Mouse (Mus musculus): Measurements from ENCODE around the gene Olfr466. TPM values are rescaled to one million over a fixed set of nuclear protein-coding genes. Genes with fewer than 3 reads are reported as not detected.

Gene Olfr466
- total RNA-seq, 1 experiment: not detected

DNA sequence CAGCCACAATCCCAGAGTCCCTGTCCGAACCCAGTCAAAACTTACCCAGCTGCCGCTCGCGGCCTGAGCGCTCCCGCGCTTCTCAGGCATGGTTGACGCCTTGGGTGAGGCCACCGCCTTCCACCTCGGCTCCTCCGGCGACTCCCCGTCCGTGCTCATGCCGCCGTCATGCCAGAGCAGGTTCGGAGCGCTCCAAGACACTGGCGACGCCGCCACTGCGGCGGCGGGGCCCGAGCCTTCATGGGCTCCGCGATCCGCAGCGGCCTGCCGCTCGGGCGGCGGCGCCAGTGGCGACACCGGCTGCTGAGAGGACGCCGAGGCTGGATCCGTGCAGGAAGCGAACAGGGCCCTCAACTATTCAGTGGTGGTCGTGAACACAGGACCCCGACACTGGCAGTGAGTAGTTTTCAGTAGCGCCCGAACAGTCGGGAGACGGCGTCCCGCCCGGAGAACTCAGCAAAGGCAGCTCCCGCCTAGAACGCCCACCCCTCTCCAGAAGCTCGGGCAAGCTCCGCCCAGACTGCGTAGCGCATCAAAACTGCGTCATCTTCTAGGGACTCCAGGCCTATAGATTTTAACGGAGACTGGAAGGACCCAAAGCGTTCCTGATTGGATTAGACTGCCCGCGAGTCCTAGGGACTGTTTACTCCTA is 37.5 kb upstream of the Olfr466 start, which contains the start of gene Mfsd14b:
Gene Mfsd14b (minus strand): TSS at position 517 of the 652 bp plus-strand sequence.
- Histone ChIP-seq H3K9ac (ENCODE audit: insufficient read depth, low read depth, low read length, poor library complexity, severe bottlenecking) (peak within 1 kb of the TSS; percentile 94), H3K36me3 (ENCODE audit: control insufficient read depth, insufficient read depth, low read length, poor library complexity, severe bottlenecking) (no peaks in the 10 kb centered on the region), H3K4me3 (ENCODE audit: insufficient read depth in 1 of 2, low read depth in 1 of 2, low read length in 2 of 2, poor library complexity in 1 of 2, severe bottlenecking in 1 of 2) (peak within 1 kb of the TSS; percentile 87 to 95), H3K9me3 (ENCODE audit: control insufficient read depth, insufficient read depth, low read depth, low read length) (no peaks in the 10 kb centered on the region), H3K27ac (ENCODE audit: insufficient read depth, low read depth, low read length, poor library complexity, severe bottlenecking) (no peak within 1 kb of the TSS; the same call in 1 of the 2 replicates), H3K4me1 (ENCODE audit: control insufficient read depth in 2 of 2, insufficient read depth in 2 of 2, low read length in 2 of 2, poor library complexity in 1 of 2) (peaks cover 3 to 5% of the 10 kb centered on the region in 2 experiments; a peak in 3 of 4 replicates)
- peak; percentile 79 for TF ChIP-seq HCFC1 (IDR thresholded peaks at IDR 0.05; ENCODE audit: borderline replicate concordance, insufficient read depth, low read length)
- TF ChIP-seq MAFK (IDR thresholded peaks at IDR 0.05; ENCODE audit: insufficient read depth, low read depth, low read length): no peak
- no peak for TF ChIP-seq ZC3H11A (IDR thresholded peaks at IDR 0.05; ENCODE audit: borderline replicate concordance, low read depth, low read length)
- TF ChIP-seq CHD2 (IDR thresholded peaks at IDR 0.05; ENCODE audit: low read depth, low read length): no peak
- TF ChIP-seq ZNF384 (IDR thresholded peaks at IDR 0.05; ENCODE audit: low read depth, low read length): no peak
- peak; percentile 93 for DNase-seq (ENCODE audit: low read depth, low spot score)
- in situ Hi-C loops (cut with MboI; ENCODE audit: low sequenced_read_pairs in 2 of 2, unreplicated experiment in 2 of 2): no loop called here

- no peaks in the 10 kb centered on the region for H3K36me3 ChIP-seq (ENCODE audit: control insufficient read depth, insufficient read depth, low read length, poor library complexity, severe bottlenecking)
- TF ChIP-seq MAFK (IDR thresholded peaks at IDR 0.05; ENCODE audit: insufficient read depth, low read depth, low read length) (no peak), CHD2 (IDR thresholded peaks at IDR 0.05; ENCODE audit: low read depth, low read length) (no peak), ZNF384 (IDR thresholded peaks at IDR 0.05; ENCODE audit: low read depth, low read length) (no peak), HCFC1 (IDR thresholded peaks at IDR 0.05; ENCODE audit: borderline replicate concordance, insufficient read depth, low read length) (no peak), ZC3H11A (IDR thresholded peaks at IDR 0.05; ENCODE audit: borderline replicate concordance, low read depth, low read length) (no peak)
- H3K4me1 ChIP-seq (ENCODE audit: control insufficient read depth in 2 of 2, insufficient read depth in 2 of 2, low read length in 2 of 2, poor library complexity in 1 of 2): peaks cover 3 to 5% of the 10 kb centered on the region in 2 experiments; a peak in 3 of 4 replicates
- H3K27ac ChIP-seq (ENCODE audit: insufficient read depth, low read depth, low read length, poor library complexity, severe bottlenecking): no peak overlapping the region; the same call in 1 of the 2 replicates
- H3K4me3 ChIP-seq (ENCODE audit: insufficient read depth in 1 of 2, low read depth in 1 of 2, low read length in 2 of 2, poor library complexity in 1 of 2, severe bottlenecking in 1 of 2): peak overlapping the region in 1 of 2 experiments; percentile 87; a peak in 2 of 4 replicates
- H3K9me3 ChIP-seq (ENCODE audit: control insufficient read depth, insufficient read depth, low read depth, low read length): no peaks in the 10 kb centered on the region
- in situ Hi-C loops (cut with MboI; ENCODE audit: low sequenced_read_pairs in 2 of 2, unreplicated experiment in 2 of 2): no loop called here
- H3K9ac ChIP-seq (ENCODE audit: insufficient read depth, low read depth, low read length, poor library complexity, severe bottlenecking): peak overlapping the region; percentile 33; the same call in 1 of the 2 replicates
- no peak for DNase-seq (ENCODE audit: low read depth, low spot score)
These were observed 36.8 kb upstream of the Olfr466 start for GRCm38 (mm10) chr13:65113239-65113638.

- Histone ChIP-seq H3K4me1 (ENCODE audit: control insufficient read depth in 2 of 2, insufficient read depth in 2 of 2, low read length in 2 of 2, poor library complexity in 1 of 2) (no peaks in the 10 kb centered on the region), H3K9ac (ENCODE audit: insufficient read depth, low read depth, low read length, poor library complexity, severe bottlenecking) (no peak overlapping the region), H3K4me3 (ENCODE audit: insufficient read depth in 1 of 2, low read depth in 1 of 2, low read length in 2 of 2, poor library complexity in 1 of 2, severe bottlenecking in 1 of 2) (no peak overlapping the region), H3K9me3 (ENCODE audit: control insufficient read depth, insufficient read depth, low read depth, low read length) (no peaks in the 10 kb centered on the region), H3K27ac (ENCODE audit: insufficient read depth, low read depth, low read length, poor library complexity, severe bottlenecking) (no peak overlapping the region), H3K36me3 (ENCODE audit: control insufficient read depth, insufficient read depth, low read length, poor library complexity, severe bottlenecking) (no peaks in the 10 kb centered on the region)
- TF ChIP-seq ZNF384 (IDR thresholded peaks at IDR 0.05; ENCODE audit: low read depth, low read length) (no peak), HCFC1 (IDR thresholded peaks at IDR 0.05; ENCODE audit: borderline replicate concordance, insufficient read depth, low read length) (no peak), MAFK (IDR thresholded peaks at IDR 0.05; ENCODE audit: insufficient read depth, low read depth, low read length) (no peak), CHD2 (IDR thresholded peaks at IDR 0.05; ENCODE audit: low read depth, low read length) (no peak), ZC3H11A (IDR thresholded peaks at IDR 0.05; ENCODE audit: borderline replicate concordance, low read depth, low read length) (no peak)
- DNase-seq (ENCODE audit: low read depth, low spot score): no peak
- in situ Hi-C loops (cut with MboI; ENCODE audit: low sequenced_read_pairs in 2 of 2, unreplicated experiment in 2 of 2): no loop called here
These were observed 29.1 kb upstream of the Olfr466 start for GRCm38 (mm10) chr13:65120984-65121383.

GRCm38 (mm10) chr13:65122111-65122510 is 27.9 kb upstream of the Olfr466 start:
- H3K27ac ChIP-seq (ENCODE audit: insufficient read depth, low read depth, low read length, poor library complexity, severe bottlenecking): no peak overlapping the region
- in situ Hi-C loops (cut with MboI; ENCODE audit: low sequenced_read_pairs in 2 of 2, unreplicated experiment in 2 of 2): no loop called here
- TF ChIP-seq CHD2 (IDR thresholded peaks at IDR 0.05; ENCODE audit: low read depth, low read length) (no peak), ZNF384 (IDR thresholded peaks at IDR 0.05; ENCODE audit: low read depth, low read length) (no peak), MAFK (IDR thresholded peaks at IDR 0.05; ENCODE audit: insufficient read depth, low read depth, low read length) (no peak), HCFC1 (IDR thresholded peaks at IDR 0.05; ENCODE audit: borderline replicate concordance, insufficient read depth, low read length) (no peak), ZC3H11A (IDR thresholded peaks at IDR 0.05; ENCODE audit: borderline replicate concordance, low read depth, low read length) (no peak)

More at GRCm38 (mm10) chr13:65122111-65122510, 27.9 kb upstream of the Olfr466 start:
- no peak for DNase-seq (ENCODE audit: low read depth, low spot score)
- Histone ChIP-seq H3K9ac (ENCODE audit: insufficient read depth, low read depth, low read length, poor library complexity, severe bottlenecking) (no peak overlapping the region), H3K9me3 (ENCODE audit: control insufficient read depth, insufficient read depth, low read depth, low read length) (no peaks in the 10 kb centered on the region), H3K4me3 (ENCODE audit: insufficient read depth in 1 of 2, low read depth in 1 of 2, low read length in 2 of 2, poor library complexity in 1 of 2, severe bottlenecking in 1 of 2) (no peak overlapping the region), H3K36me3 (ENCODE audit: control insufficient read depth, insufficient read depth, low read length, poor library complexity, severe bottlenecking) (no peaks in the 10 kb centered on the region), H3K4me1 (ENCODE audit: control insufficient read depth in 2 of 2, insufficient read depth in 2 of 2, low read length in 2 of 2, poor library complexity in 1 of 2) (no peaks in the 10 kb centered on the region)

Data from ES-E14 (cell line).